Mouse (Mus musculus) left cerebral cortex, adult 11 months (tissue): ENCODE results near the gene Olfr502.
"Not testable (repeated sequence)": the region's sequence is repeated elsewhere in the genome, so short reads cannot be mapped to it uniquely, and the experiment has no call there.

Source experiments
- DNase-seq: peaks from one replicate; pipeline ENCODE4 v3.0.0; 2022; ENCODE audit warnings: low spot score

Olfr502 gene

DNA sequence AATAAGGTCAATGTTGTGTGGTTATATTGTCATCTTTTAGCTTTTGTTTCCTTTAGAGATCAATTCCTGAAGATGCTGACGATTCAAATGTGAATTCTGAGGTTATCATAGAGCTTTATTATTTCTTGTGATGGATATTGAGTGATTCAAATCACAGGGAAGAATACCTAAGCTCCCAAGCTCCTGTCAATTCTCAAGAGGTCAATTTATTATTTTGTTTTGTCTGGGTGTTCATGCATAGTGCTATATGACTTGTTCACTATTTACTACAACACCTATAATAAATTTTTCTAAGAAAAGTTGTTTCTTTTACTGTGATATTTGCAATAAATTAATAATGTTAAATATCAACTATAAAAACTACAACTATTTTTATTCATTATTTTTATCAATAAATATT lies at the start of gene Olfr502:
Olfr502 (minus strand) TSS at position 101 of the 400 bp plus-strand sequence.
- no peak for DNase-seq

DNA sequence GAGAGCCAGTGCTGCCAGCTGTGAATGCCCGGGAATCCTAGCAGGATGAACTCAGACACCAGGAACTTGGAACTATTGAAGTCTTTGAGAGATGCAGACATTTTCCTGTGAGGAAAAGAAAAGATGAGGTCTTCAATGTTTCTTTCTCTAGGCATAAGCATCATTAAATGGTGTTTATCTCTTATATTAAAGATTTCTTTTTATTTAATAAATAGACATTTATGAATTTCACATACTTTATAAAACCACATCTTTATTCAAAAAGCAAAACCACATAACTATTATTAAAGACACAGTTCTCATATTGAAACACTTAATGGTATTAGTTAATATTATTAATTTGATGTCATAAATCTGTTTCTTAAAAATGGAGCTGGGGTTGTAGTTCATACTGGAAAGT lies 40.8 kb upstream of the Olfr502 start, which contains the start of gene Olfr504:
Olfr504 (minus strand) TSS at position 101 of the 400 bp plus-strand sequence.
- no peak for DNase-seq

DNA sequence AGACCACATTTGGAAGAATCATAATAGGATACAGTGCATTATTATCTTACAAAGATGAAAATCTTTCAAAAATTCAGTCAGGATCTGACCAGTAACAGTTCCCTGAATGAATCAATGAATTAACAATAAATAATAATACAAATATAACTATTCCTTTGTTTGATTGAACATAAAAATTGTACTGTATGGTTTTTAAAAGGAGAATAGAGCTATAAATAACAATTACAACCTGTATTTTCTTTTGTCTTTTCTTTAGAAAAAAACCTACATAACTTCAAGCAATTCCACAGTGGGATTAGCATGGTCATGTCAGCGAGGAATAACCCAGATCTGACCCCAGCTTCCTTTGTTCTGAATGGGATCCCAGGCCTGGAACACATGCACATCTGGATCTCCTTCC lies 19.4 kb upstream of the Olfr502 start, which contains the start of gene Olfr503:
Olfr503 (plus strand) TSS at position 301 of the 400 bp plus-strand sequence.
- DNase-seq = not testable (repeated sequence)

DNA sequence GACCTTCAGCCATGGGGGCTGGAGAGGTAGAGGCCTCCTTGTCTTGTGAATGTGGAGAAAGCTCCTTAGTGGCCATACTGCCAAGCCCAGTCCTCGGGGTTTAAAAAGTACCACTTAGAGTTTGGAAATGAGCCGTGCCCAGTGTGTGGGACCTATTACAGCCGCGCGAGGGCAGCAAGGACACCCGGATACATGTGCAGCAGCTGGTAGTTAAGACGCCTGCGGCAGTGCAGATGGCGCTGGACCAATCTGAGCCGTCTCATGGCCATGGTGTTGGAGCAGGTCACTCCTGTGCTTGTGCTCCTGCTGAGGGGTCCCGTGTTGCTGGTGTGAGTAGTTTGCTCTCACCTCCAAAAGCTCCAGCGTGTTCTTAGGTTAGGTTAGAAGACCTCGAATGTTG lies 17.6 kb upstream of the Olfr502 start:
- no peak for DNase-seq
